8 mouse cellular contexts compared by ENCODE assay signal in genomic region chr15:25886581-25887011, GRCm38 (mm10). TPM values are rescaled to one million over a fixed set of nuclear protein-coding genes. Genes with fewer than 3 reads are reported as not detected.
DNase-seq lines count a peak whose midpoint lies in the region; ATAC-seq and TF ChIP-seq lines count a peak whose summit lies in the region.
"Had no signal": no experiment of that assay in that cellular context is flagged by ENCODE, and none has a peak within 500 bp of the region (broad histone marks: within the 10 kb centered on the region; RNA-seq: fewer than 3 reads in every experiment).

No protein-coding gene starts in this region.

- WGBS in kidney, adult 2 months = 22% methylated on average over 6 of the region's 6 CpGs
- WGBS in kidney, embryonic 16.5 days = 72% methylated on average over 6 of the region's 6 CpGs
- WGBS in liver, embryonic 12.5 days (ENCODE audit: insufficient replicate concordance) = 65% methylated on average over 6 of the region's 6 CpGs

- no peak overlapping the region for H3K4me3 ChIP-seq in kidney, adult 2 months (ENCODE audit: insufficient read depth, low read depth, low read length)
- H3K4me3 ChIP-seq in kidney, embryonic 16.5 days (ENCODE audit: low read length) = no peak overlapping the region
- H3K4me3 ChIP-seq in liver, embryonic 12.5 days = no peak overlapping the region
- H3K4me3 ChIP-seq: myocyte had no signal

- no peaks in the 10 kb centered on the region for H3K27me3 ChIP-seq in kidney, adult 2 months (replicated peaks; ENCODE audit: control insufficient read depth, insufficient read depth, low read length)
- H3K27me3 ChIP-seq in kidney, embryonic 16.5 days (ENCODE audit: insufficient read depth, low read length) = no peaks in the 10 kb centered on the region
- H3K27me3 ChIP-seq in liver, embryonic 12.5 days (replicated peaks) = no peaks in the 10 kb centered on the region

- H3K36me3 ChIP-seq in kidney, adult 2 months (ENCODE audit: control insufficient read depth, insufficient read depth, low read length) = no peaks in the 10 kb centered on the region
- H3K36me3 ChIP-seq in kidney, embryonic 16.5 days (ENCODE audit: insufficient read depth, low read length) = no peaks in the 10 kb centered on the region
- no peaks in the 10 kb centered on the region for H3K36me3 ChIP-seq in liver, embryonic 12.5 days

- H3K9me3 ChIP-seq in kidney, embryonic 16.5 days (ENCODE audit: low read length) = no peaks in the 10 kb centered on the region
- no peaks in the 10 kb centered on the region for H3K9me3 ChIP-seq in liver, embryonic 12.5 days (replicated peaks)

- no peak for TF ChIP-seq POLR2A in kidney, adult 2 months (IDR thresholded peaks at IDR 0.05; ENCODE audit: low read depth, low read length)

- no peak overlapping the region for H3K4me2 ChIP-seq in kidney, embryonic 16.5 days (replicated peaks; ENCODE audit: low read depth, low read length)
- H3K4me2 ChIP-seq in liver, embryonic 12.5 days = no peak overlapping the region

- no peak for ATAC-seq in kidney, embryonic 16.5 days (ENCODE audit: low FRiP score, low TSS enrichment)
- ATAC-seq in CD4-positive, CD25-positive, alpha-beta regulatory T cell, adult 4 months = no peak
- no peak for ATAC-seq in liver, embryonic 12.5 days

- no peak overlapping the region for H3K9ac ChIP-seq in kidney, embryonic 16.5 days (replicated peaks; ENCODE audit: low read length)
- H3K9ac ChIP-seq in liver, embryonic 12.5 days = no peak overlapping the region

- peak; percentile 96 for DNase-seq in kidney, adult 2 months
- DNase-seq in gastrocnemius, postnatal 25 days = peak; percentile 76
- DNase-seq in left cerebral cortex, adult 11 months (ENCODE audit: low spot score) = peak; percentile 58
- peak; percentile 63 for DNase-seq in ovary, postnatal 36 days (ENCODE audit: low spot score)

- TF ChIP-seq CTCF in kidney, adult 2 months (conservative IDR thresholded peaks at IDR 0.05; ENCODE audit: insufficient read depth, insufficient read length, low read depth, low read length) = no peak

- H3K27ac ChIP-seq in kidney, adult 2 months (ENCODE audit: insufficient read depth, low read depth, low read length) = peak overlapping the region; percentile 83
- no peak overlapping the region for H3K27ac ChIP-seq in kidney, embryonic 16.5 days (ENCODE audit: low read length)
- H3K27ac ChIP-seq in liver, embryonic 12.5 days = no peak overlapping the region

- peaks cover 39% of the 10 kb centered on the region for H3K4me1 ChIP-seq in kidney, adult 2 months (ENCODE audit: control insufficient read depth, insufficient read depth, low read length)
- H3K4me1 ChIP-seq in kidney, embryonic 16.5 days (ENCODE audit: insufficient read depth, low read length) = no peaks in the 10 kb centered on the region
- H3K4me1 ChIP-seq in liver, embryonic 12.5 days = no peaks in the 10 kb centered on the region

RNA-seq across cellular contexts. Expression of gene Retreg1, which starts 43.6 kb away (rescaled TPM):
- 32.1 and 36.0 TPM in 2 replicates for polyA plus RNA-seq in kidney, adult 2 months (2012; rRNA removed)
- polyA plus RNA-seq in kidney, embryonic 16.5 days (2015; fragmentation: Nextera tagmentation; extraction: Ambion mirVana) = 21.5 and 22.0 TPM in 2 replicates
- total RNA-seq in gastrocnemius, postnatal 25 days (2021) = 100 to 1,000 TPM in 1 of 2 experiments, 10 to 100 TPM in 1; 77.9 to 145 TPM
- 10 to 100 TPM; 63.1 to 79.2 TPM for polyA plus RNA-seq in CD4-positive, CD25-positive, alpha-beta regulatory T cell, adult 4 months (2017; shearing (Covaris generic))
- polyA plus RNA-seq in liver, embryonic 12.5 days (2016; fragmentation: Nextera tagmentation; extraction: Ambion mirVana) = 1.0 and 1.1 TPM in 2 replicates

Comparison
In these comparisons a context has a peak if more than half of its experiments do, and no peak if none do; other contexts are left out.
1. RNA of gene Retreg1, which starts 43.6 kb away (polyA plus RNA-seq): 63.1 to 79.2 TPM in CD4-positive, CD25-positive, alpha-beta regulatory T cell, adult 4 months, 32.1 to 36.0 TPM in kidney, adult 2 months and 21.5 to 22.0 TPM in kidney, embryonic 16.5 days; 1.0 to 1.1 TPM in liver, embryonic 12.5 days; every median in the first group is over 10 times any median in the second.
2. Peak in every context shown above with its lines, with median percentiles within 50 percentile points of each other: DNase-seq.